Mouse (Mus musculus): ENCODE results near the gene Epb41l4b. TPM values are rescaled to one million over a fixed set of nuclear protein-coding genes. Genes with fewer than 3 reads are reported as not detected.
A peak's percentile ranks its signal among the peaks of the same experiment; 100 is the strongest.

The Epb41l4b gene
- polyA plus RNA-seq, 1 experiment from 2014 or later, result 1.2 TPM

GRCm38 (mm10) chr4:57066936-57067335 is 76.3 kb downstream of the Epb41l4b start:
- no peaks in the 10 kb centered on the region for H3K9me3 ChIP-seq
- 85% methylated on average over 2 of the region's 2 CpGs for WGBS

GRCm38 (mm10) chr4:57065273-57065672 is 78.0 kb downstream of the Epb41l4b start:
- H3K36me3 ChIP-seq (replicated peaks), result no peaks in the 10 kb centered on the region
- H3K27ac ChIP-seq (replicated peaks), result peak overlapping the region; percentile 55; the same call in 1 of the 2 replicates
- DNase-seq (ENCODE audit: low spot score), result peak; percentile 77
- H3K9me3 ChIP-seq, result no peaks in the 10 kb centered on the region
- peaks cover 26% of the 10 kb centered on the region for H3K4me1 ChIP-seq
- 26% methylated on average over 4 of the region's 4 CpGs for WGBS
- 0 out of 2 replicates have a peak, but pooled peaks cover 3% of the 10 kb centered on the region for H3K27me3 ChIP-seq (replicated peaks; ENCODE audit: low read depth, poor library complexity, severe bottlenecking)
- no peak overlapping the region for H3K4me3 ChIP-seq

More at GRCm38 (mm10) chr4:57066936-57067335, 76.3 kb downstream of the Epb41l4b start:
- H3K27ac ChIP-seq (replicated peaks), result no peak overlapping the region
- no peaks in the 10 kb centered on the region for H3K36me3 ChIP-seq (replicated peaks)
- H3K4me3 ChIP-seq, result no peak overlapping the region
- DNase-seq (ENCODE audit: low spot score), result no peak
- peaks cover 34% of the 10 kb centered on the region for H3K4me1 ChIP-seq
- H3K27me3 ChIP-seq (replicated peaks; ENCODE audit: low read depth, poor library complexity, severe bottlenecking), result 0 out of 2 replicates have a peak, but pooled peaks cover 3% of the 10 kb centered on the region

- H3K27ac ChIP-seq (replicated peaks), result peak overlapping the region; percentile 55
- H3K27me3 ChIP-seq (replicated peaks; ENCODE audit: low read depth, poor library complexity, severe bottlenecking), result 0 out of 2 replicates have a peak, but pooled peaks cover 3% of the 10 kb centered on the region
- H3K4me3 ChIP-seq, result no peak overlapping the region
- no peaks in the 10 kb centered on the region for H3K36me3 ChIP-seq (replicated peaks)
- 3% methylated on average over 2 of the region's 2 CpGs for WGBS
- peak; percentile 38 for DNase-seq (ENCODE audit: low spot score)
- no peaks in the 10 kb centered on the region for H3K9me3 ChIP-seq
- peaks cover 26% of the 10 kb centered on the region for H3K4me1 ChIP-seq
Observed at GRCm38 (mm10) chr4:57064830-57065229, 78.4 kb downstream of the Epb41l4b start.

GRCm38 (mm10) chr4:57060319-57060831 is 82.9 kb downstream of the Epb41l4b start:
- Histone ChIP-seq H3K27ac (replicated peaks) (no peak overlapping the region), H3K36me3 (replicated peaks) (no peaks in the 10 kb centered on the region), H3K4me3 (no peak overlapping the region), H3K4me1 (peaks cover 27% of the 10 kb centered on the region), H3K27me3 (replicated peaks; ENCODE audit: low read depth, poor library complexity, severe bottlenecking) (0 out of 2 replicates have a peak, but pooled peaks cover 3% of the 10 kb centered on the region), H3K9me3 (no peaks in the 10 kb centered on the region)
- DNase-seq (ENCODE audit: low spot score), result no peak
- 81% methylated on average over 15 of the region's 15 CpGs for WGBS

- no peak overlapping the region for H3K4me3 ChIP-seq
- no peaks in the 10 kb centered on the region for H3K9me3 ChIP-seq
- H3K27me3 ChIP-seq (replicated peaks; ENCODE audit: low read depth, poor library complexity, severe bottlenecking), result peaks cover 16% of the 10 kb centered on the region; the same call in 1 of the 2 replicates
- DNase-seq (ENCODE audit: low spot score), result no peak
- 79% methylated on average over 2 of the region's 2 CpGs for WGBS
- peaks cover 13% of the 10 kb centered on the region for H3K4me1 ChIP-seq
- no peaks in the 10 kb centered on the region for H3K36me3 ChIP-seq (replicated peaks)
- H3K27ac ChIP-seq (replicated peaks), result no peak overlapping the region
Observed at GRCm38 (mm10) chr4:57058623-57059022, 84.6 kb downstream of the Epb41l4b start.

GRCm38 (mm10) chr4:57057637-57058036 is 85.6 kb downstream of the Epb41l4b start:
- WGBS, result 94% methylated on average over 4 of the region's 4 CpGs
- Histone ChIP-seq H3K27ac (replicated peaks) (no peak overlapping the region), H3K36me3 (replicated peaks) (no peaks in the 10 kb centered on the region), H3K27me3 (replicated peaks; ENCODE audit: low read depth, poor library complexity, severe bottlenecking) (peaks cover 16% of the 10 kb centered on the region; the same call in 1 of the 2 replicates), H3K4me1 (peaks cover 11% of the 10 kb centered on the region), H3K9me3 (no peaks in the 10 kb centered on the region), H3K4me3 (no peak overlapping the region)
- DNase-seq (ENCODE audit: low spot score), result no peak

GRCm38 (mm10) chr4:57055635-57056034 is 87.6 kb downstream of the Epb41l4b start:
- Histone ChIP-seq H3K4me1 (peaks cover 11% of the 10 kb centered on the region), H3K27ac (replicated peaks) (no peak overlapping the region), H3K36me3 (replicated peaks) (no peaks in the 10 kb centered on the region), H3K4me3 (no peak overlapping the region), H3K27me3 (replicated peaks; ENCODE audit: low read depth, poor library complexity, severe bottlenecking) (peaks cover 16% of the 10 kb centered on the region; the same call in 1 of the 2 replicates), H3K9me3 (no peaks in the 10 kb centered on the region)
- 75% methylated on average over 7 of the region's 7 CpGs for WGBS
- DNase-seq (ENCODE audit: low spot score), result no peak

- WGBS, result 55% methylated on average over 5 of the region's 5 CpGs
Observed at GRCm38 (mm10) chr4:57049281-57049921, 93.8 kb downstream of the Epb41l4b start.

GRCm38 (mm10) chr4:57048566-57048965 is 94.7 kb downstream of the Epb41l4b start:
- Histone ChIP-seq H3K27ac (replicated peaks) (0 out of 2 replicates have a peak overlapping the region, but pooled peaks have one; percentile 6), H3K4me3 (no peak overlapping the region), H3K4me1 (peaks cover 14% of the 10 kb centered on the region), H3K27me3 (replicated peaks; ENCODE audit: low read depth, poor library complexity, severe bottlenecking) (no peaks in the 10 kb centered on the region), H3K36me3 (replicated peaks) (no peaks in the 10 kb centered on the region), H3K9me3 (no peaks in the 10 kb centered on the region)
- WGBS, result 74% methylated on average over 6 of the region's 6 CpGs
- no peak for DNase-seq (ENCODE audit: low spot score)

More at GRCm38 (mm10) chr4:57049281-57049921, 93.8 kb downstream of the Epb41l4b start:
- H3K27ac ChIP-seq (replicated peaks), result no peak overlapping the region
- no peak overlapping the region for H3K4me3 ChIP-seq
- H3K36me3 ChIP-seq (replicated peaks), result no peaks in the 10 kb centered on the region
- H3K27me3 ChIP-seq (replicated peaks; ENCODE audit: low read depth, poor library complexity, severe bottlenecking), result peaks cover 4% of the 10 kb centered on the region; the same call in 1 of the 2 replicates
- peaks cover 14% of the 10 kb centered on the region for H3K4me1 ChIP-seq
- DNase-seq (ENCODE audit: low spot score), result no peak
- H3K9me3 ChIP-seq, result no peaks in the 10 kb centered on the region

GRCm38 (mm10) chr4:57046160-57046571 is 97.1 kb downstream of the Epb41l4b start:
- no peak for DNase-seq (ENCODE audit: low spot score)
- Histone ChIP-seq H3K9me3 (no peaks in the 10 kb centered on the region), H3K4me3 (no peak overlapping the region), H3K4me1 (peaks cover 14% of the 10 kb centered on the region), H3K36me3 (replicated peaks) (no peaks in the 10 kb centered on the region), H3K27me3 (replicated peaks; ENCODE audit: low read depth, poor library complexity, severe bottlenecking) (no peaks in the 10 kb centered on the region), H3K27ac (replicated peaks) (no peak overlapping the region)
- WGBS, result 85% methylated on average over 9 of the region's 9 CpGs

- DNase-seq (ENCODE audit: low spot score), result no peak
- H3K36me3 ChIP-seq (replicated peaks), result no peaks in the 10 kb centered on the region
- H3K4me3 ChIP-seq, result no peak overlapping the region
- no peak overlapping the region for H3K27ac ChIP-seq (replicated peaks)
- peaks cover 9% of the 10 kb centered on the region; the same call in 1 of the 2 replicates for H3K27me3 ChIP-seq (replicated peaks; ENCODE audit: low read depth, poor library complexity, severe bottlenecking)
- 91% methylated on average over 8 of the region's 8 CpGs for WGBS
- H3K9me3 ChIP-seq, result no peaks in the 10 kb centered on the region
- peaks cover 19% of the 10 kb centered on the region for H3K4me1 ChIP-seq
Observed at GRCm38 (mm10) chr4:57043621-57044020, 99.6 kb downstream of the Epb41l4b start.

GRCm38 (mm10) chr4:57041661-57042060 is 101.6 kb downstream of the Epb41l4b start:
- peaks cover 16% of the 10 kb centered on the region for H3K4me1 ChIP-seq
- 93% methylated on average over 6 of the region's 6 CpGs for WGBS
- H3K4me3 ChIP-seq, result no peak overlapping the region

GRCm38 (mm10) chr4:57041211-57041610 is 102.0 kb downstream of the Epb41l4b start:
- H3K27me3 ChIP-seq (replicated peaks; ENCODE audit: low read depth, poor library complexity, severe bottlenecking), result peaks cover 20% of the 10 kb centered on the region; the same call in 1 of the 2 replicates
- H3K9me3 ChIP-seq, result no peaks in the 10 kb centered on the region
- DNase-seq (ENCODE audit: low spot score), result no peak
- H3K36me3 ChIP-seq (replicated peaks), result no peaks in the 10 kb centered on the region
- H3K4me1 ChIP-seq, result peaks cover 16% of the 10 kb centered on the region
- WGBS, result 96% methylated on average over 4 of the region's 4 CpGs
- no peak overlapping the region for H3K4me3 ChIP-seq
- H3K27ac ChIP-seq (replicated peaks), result no peak overlapping the region

More at GRCm38 (mm10) chr4:57041661-57042060, 101.6 kb downstream of the Epb41l4b start:
- DNase-seq (ENCODE audit: low spot score), result no peak
- no peaks in the 10 kb centered on the region for H3K9me3 ChIP-seq
- peaks cover 20% of the 10 kb centered on the region; the same call in 1 of the 2 replicates for H3K27me3 ChIP-seq (replicated peaks; ENCODE audit: low read depth, poor library complexity, severe bottlenecking)
- no peaks in the 10 kb centered on the region for H3K36me3 ChIP-seq (replicated peaks)
- no peak overlapping the region for H3K27ac ChIP-seq (replicated peaks)
